Mouse (Mus musculus) fibroblast of lung, adult 2 months (primary cell): ENCODE measurements around the gene Camkmt.

Source experiments
- DNase-seq: peaks from one replicate; pipeline ENCODE4 v3.0.0-alpha.2; 2011; ENCODE audit warnings: low read depth

Camkmt gene

DNA sequence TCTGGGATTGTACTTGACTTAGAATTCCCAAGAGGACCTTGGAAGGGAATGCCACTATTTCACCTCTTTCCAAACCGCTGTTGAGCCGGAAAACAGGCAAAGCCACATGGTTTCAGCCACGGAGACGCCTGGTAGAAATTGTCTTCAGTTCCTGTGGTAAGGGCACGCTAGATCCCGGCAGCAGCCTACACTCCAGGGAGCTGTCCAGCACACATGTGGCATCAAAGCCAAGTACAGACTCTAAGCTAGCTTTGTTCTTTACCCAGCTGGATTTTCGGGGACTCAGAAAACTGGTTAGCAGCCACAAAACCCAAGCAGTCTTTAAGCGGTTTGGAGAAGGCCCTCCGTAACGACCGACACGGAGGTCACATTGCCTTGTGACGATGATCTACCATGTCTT is 281.7 kb downstream of the Camkmt start:
- peak; percentile 5 for DNase-seq

GRCm38 (mm10) chr17:85372523-85372922 is 282.2 kb downstream of the Camkmt start:
- no peak for DNase-seq

GRCm38 (mm10) chr17:85374100-85374833 is 283.9 kb downstream of the Camkmt start:
- DNase-seq, result no peak

GRCm38 (mm10) chr17:85374834-85375176 is 284.5 kb downstream of the Camkmt start:
- no peak for DNase-seq

GRCm38 (mm10) chr17:85375523-85375922 is 285.2 kb downstream of the Camkmt start:
- no peak for DNase-seq

GRCm38 (mm10) chr17:85377496-85377895 is 287.1 kb downstream of the Camkmt start:
- no peak for DNase-seq

DNA sequence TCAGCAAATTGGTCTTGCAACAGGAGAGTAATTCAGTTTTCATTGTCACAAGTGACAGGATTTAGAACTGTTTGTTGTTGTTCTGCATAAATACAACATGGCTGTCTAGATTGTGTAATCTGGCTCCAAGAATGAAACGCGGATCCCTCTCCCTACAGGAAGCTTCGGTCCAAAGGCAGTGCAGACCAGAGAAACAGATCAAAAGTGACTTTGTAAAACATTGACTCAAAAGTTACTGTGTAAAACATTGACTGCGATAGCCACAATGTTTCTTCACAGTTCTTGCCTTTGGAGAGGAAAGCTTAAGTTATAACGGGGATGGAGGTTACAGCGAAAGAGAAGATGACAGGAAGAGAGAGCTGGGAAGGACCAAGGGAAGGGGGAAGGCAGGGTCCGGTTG is 288.7 kb downstream of the Camkmt start:
- DNase-seq, result no peak

DNA sequence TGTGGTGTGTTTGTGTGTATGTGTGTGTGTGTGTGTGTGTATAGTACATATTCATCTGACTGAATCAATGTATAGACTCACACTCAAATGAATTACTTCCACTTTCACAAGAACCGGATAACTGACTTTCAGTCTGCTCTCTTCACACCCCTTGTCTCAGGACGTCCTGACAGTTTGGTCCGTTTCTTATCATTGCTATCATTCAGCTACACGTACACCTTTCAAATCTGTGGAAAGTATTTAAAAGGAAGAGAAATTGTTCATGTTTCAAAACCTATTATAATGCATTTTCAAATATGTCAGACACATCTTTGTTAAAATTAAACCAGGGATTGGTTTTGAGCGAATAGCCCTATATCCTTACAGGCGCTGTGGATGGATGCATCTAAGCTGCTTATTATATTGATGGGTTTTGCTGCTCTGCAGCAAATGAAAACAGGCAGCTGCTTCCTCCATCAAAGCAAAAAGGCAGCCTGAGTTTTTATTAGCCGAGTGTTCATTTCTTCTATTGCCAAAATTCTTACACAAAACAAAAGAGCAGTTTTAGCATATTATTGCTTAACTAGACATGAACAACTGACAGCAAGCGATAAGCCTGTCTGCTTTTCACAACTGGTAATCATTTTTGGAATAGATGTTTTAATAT is 291.3 kb downstream of the Camkmt start:
- no peak for DNase-seq

- DNase-seq, result no peak
Observed at GRCm38 (mm10) chr17:85382344-85382743, 292.0 kb downstream of the Camkmt start.

GRCm38 (mm10) chr17:85382906-85383305 is 292.6 kb downstream of the Camkmt start:
- DNase-seq, result no peak

GRCm38 (mm10) chr17:85393091-85393890 is 302.9 kb downstream of the Camkmt start:
- no peak for DNase-seq

DNA sequence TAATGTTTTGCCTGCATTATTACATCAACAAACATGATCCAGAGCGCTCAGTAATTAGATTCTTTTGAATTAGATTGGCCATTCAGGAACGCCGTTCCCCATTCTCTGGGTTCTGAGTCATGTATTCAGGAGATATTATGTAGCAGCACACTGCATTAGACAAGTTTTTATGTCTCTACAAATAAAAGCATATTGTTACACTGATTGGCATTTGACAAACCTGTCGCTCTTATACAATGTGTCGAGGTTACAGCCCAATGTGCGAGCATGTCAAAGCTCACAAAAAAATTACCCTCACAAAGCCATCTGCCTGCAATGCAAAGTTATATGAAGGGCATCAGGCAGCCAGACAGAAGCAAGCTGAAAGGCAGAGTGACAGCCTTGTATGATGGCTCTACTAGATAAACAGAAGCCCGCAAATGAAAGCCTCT is 303.6 kb downstream of the Camkmt start:
- DNase-seq, result no peak

GRCm38 (mm10) chr17:85395502-85395901 is 305.1 kb downstream of the Camkmt start:
- DNase-seq, result no peak

DNA sequence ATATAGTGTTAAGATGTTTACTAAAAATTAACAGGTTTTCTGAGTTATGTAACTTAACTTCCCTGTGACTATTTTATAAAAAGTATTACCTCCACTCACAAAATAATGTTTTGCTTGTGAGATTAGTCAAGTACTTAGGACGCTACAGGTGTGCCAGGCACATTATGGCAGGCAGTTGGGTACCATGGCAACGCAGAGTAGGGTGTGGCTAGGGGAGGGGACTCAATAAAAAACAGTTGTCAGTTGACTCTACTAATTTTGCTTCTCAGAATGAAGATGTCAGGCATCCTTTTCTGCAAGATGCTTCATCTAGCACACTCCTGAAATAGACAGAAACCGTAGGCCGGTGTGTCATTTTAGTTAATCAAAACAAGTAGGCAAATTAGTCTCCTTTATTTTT is 310.4 kb downstream of the Camkmt start:
- DNase-seq, result no peak

DNA sequence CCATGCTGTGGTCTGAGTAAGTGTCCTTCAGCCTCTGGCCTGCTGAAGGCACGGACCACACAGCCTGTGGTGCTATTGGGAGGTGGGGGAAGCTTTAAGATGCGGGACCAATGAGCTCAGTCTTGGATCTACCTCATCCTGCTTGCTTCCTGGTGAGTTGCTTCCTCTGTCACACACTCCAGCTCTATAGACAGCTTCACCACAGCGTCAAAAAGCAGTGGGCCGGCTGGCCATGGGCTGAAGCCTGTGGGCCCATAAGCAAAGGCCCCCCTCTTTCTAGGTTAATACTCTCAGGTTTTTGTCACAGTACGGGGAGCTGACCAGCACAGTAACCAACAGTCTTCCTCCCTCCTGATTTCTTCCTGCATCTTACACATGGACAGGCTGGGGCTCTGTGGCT is 314.8 kb downstream of the Camkmt start:
- DNase-seq, result no peak

DNA sequence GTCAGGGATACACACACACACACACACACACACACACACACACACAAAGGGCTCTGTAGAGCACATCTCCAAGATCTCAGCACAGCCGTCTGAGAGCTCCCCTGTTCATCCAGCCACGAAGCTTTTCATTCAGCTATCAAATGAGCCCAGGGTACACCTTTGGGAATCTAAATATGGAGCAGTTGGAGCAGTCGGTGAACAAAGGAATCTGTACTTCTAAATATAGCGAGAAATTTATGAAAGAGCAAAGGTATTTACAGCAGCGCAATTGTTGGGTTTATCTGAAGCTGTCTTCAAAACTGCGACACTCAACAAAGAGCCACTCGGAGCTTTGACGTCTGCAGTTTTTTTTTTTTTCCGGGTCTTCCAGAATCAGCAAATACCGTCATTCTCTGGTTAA is 315.8 kb downstream of the Camkmt start:
- no peak for DNase-seq

- DNase-seq, result no peak
Observed at GRCm38 (mm10) chr17:85428831-85429230, 338.5 kb downstream of the Camkmt start.

GRCm38 (mm10) chr17:85432923-85433322 is 342.6 kb downstream of the Camkmt start:
- DNase-seq, result no peak

- DNase-seq, result no peak
Observed at GRCm38 (mm10) chr17:85443036-85443435, 352.7 kb downstream of the Camkmt start.

DNA sequence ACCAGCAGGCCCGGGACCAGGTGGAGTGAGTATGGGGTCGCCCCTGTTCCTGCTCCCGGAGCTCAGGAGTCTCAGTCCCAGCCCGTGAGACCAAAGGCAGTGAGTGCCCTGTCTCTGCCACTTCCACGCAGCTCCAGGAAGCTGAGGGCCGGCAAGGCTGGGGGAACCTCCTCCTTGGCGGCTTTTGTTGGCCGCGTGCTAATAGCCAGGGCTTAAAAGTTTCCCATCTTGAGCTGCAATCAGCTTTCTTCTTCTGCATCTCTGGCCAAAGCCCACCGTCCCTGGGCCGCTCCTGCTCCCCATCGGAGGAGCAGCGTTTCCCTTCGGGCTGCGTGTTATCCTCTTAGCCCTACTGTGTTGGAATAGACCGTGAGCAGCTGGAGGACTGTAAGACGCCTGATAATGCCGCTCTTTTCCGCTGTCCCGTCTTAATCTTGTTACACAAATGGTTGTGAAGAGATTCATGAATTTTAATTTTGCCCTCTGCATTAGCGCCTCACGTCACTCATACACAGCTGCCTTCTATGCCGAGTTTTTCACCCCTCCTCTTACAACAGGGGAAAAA is 364.1 kb downstream of the Camkmt start:
- no peak for DNase-seq

GRCm38 (mm10) chr17:85455063-85455462 is 364.7 kb downstream of the Camkmt start:
- no peak for DNase-seq

- DNase-seq, result no peak
Observed at GRCm38 (mm10) chr17:85458075-85458474, 367.7 kb downstream of the Camkmt start.

- no peak for DNase-seq
Observed at GRCm38 (mm10) chr17:85458589-85458988, 368.2 kb downstream of the Camkmt start.
